Mouse (Mus musculus): ENCODE data around the gene Cd6.

The Cd6 gene

GRCm38 (mm10) chr19:10762468-10762867 lies 67.4 kb downstream of the Cd6 start:
- DNase-seq (ENCODE audit: low spot score in 2 of 2), result no peak

GRCm38 (mm10) chr19:10761794-10762415 lies 68.0 kb downstream of the Cd6 start:
- DNase-seq (ENCODE audit: low spot score in 2 of 2), result no peak

- DNase-seq (ENCODE audit: low spot score in 2 of 2), result no peak
These were observed 69.7 kb downstream of the Cd6 start for GRCm38 (mm10) chr19:10759983-10760831.

GRCm38 (mm10) chr19:10759525-10759924 lies 70.3 kb downstream of the Cd6 start:
- no peak for DNase-seq (ENCODE audit: low spot score in 2 of 2)

- no peak for DNase-seq (ENCODE audit: low spot score in 2 of 2)
These were observed 71.2 kb downstream of the Cd6 start for GRCm38 (mm10) chr19:10758708-10759107.

GRCm38 (mm10) chr19:10757526-10757925 lies 72.3 kb downstream of the Cd6 start:
- DNase-seq (ENCODE audit: low spot score in 2 of 2), result no peak

GRCm38 (mm10) chr19:10757125-10757524 lies 72.7 kb downstream of the Cd6 start:
- no peak for DNase-seq (ENCODE audit: low spot score in 2 of 2)

- DNase-seq (ENCODE audit: low spot score in 2 of 2), result no peak
These were observed 77.2 kb downstream of the Cd6 start for GRCm38 (mm10) chr19:10752646-10753045.

- no peak for DNase-seq (ENCODE audit: low spot score in 2 of 2)
These were observed 77.8 kb downstream of the Cd6 start for GRCm38 (mm10) chr19:10752106-10752505.

- no peak for DNase-seq (ENCODE audit: low spot score in 2 of 2)
These were observed 78.3 kb downstream of the Cd6 start for GRCm38 (mm10) chr19:10751607-10752006.

- DNase-seq (ENCODE audit: low spot score in 2 of 2), result no peak
These were observed 79.7 kb downstream of the Cd6 start for GRCm38 (mm10) chr19:10750161-10750560.

GRCm38 (mm10) chr19:10749295-10749694 lies 80.6 kb downstream of the Cd6 start:
- no peak for DNase-seq (ENCODE audit: low spot score in 2 of 2)

GRCm38 (mm10) chr19:10748401-10749102 lies 81.3 kb downstream of the Cd6 start:
- DNase-seq (ENCODE audit: low spot score in 2 of 2), result no peak

- DNase-seq (ENCODE audit: low spot score in 2 of 2), result no peak
These were observed 82.1 kb downstream of the Cd6 start for GRCm38 (mm10) chr19:10747718-10748117.

GRCm38 (mm10) chr19:10747182-10747581 lies 82.7 kb downstream of the Cd6 start:
- DNase-seq (ENCODE audit: low spot score in 2 of 2), result no peak

GRCm38 (mm10) chr19:10742565-10742964 lies 87.3 kb downstream of the Cd6 start:
- no peak for DNase-seq (ENCODE audit: low spot score in 2 of 2)

GRCm38 (mm10) chr19:10742145-10742544 lies 87.7 kb downstream of the Cd6 start:
- no peak for DNase-seq (ENCODE audit: low spot score in 2 of 2)

- no peak for DNase-seq (ENCODE audit: low spot score in 2 of 2)
These were observed 89.0 kb downstream of the Cd6 start for GRCm38 (mm10) chr19:10740641-10741440.

- DNase-seq (ENCODE audit: low spot score in 2 of 2), result no peak
These were observed 89.9 kb downstream of the Cd6 start for GRCm38 (mm10) chr19:10739916-10740315.

Measured in left cerebral cortex, adult 9 months (tissue).